Mouse (Mus musculus): ENCODE results near the gene Tsr3.

- no peak for TF ChIP-seq POLR2A (IDR thresholded peaks at IDR 0.05; ENCODE audit: borderline replicate concordance, extremely low read depth, insufficient read depth, insufficient read length, poor library complexity, severe bottlenecking)
- no peak for TF ChIP-seq CTCF (IDR thresholded peaks at IDR 0.05; ENCODE audit: borderline replicate concordance, extremely low read depth, insufficient read depth, insufficient read length)
Measured at GRCm38 (mm10) chr17:25272326-25272725, 32.4 kb downstream of the Tsr3 start.

All from brain, embryonic 14.5 days (tissue).